Mouse (Mus musculus) heart, embryonic 16.5 days (tissue): ENCODE results near the gene Pigl. TPM values are rescaled to one million over a fixed set of nuclear protein-coding genes. Genes with fewer than 3 reads are reported as not detected.

Source experiments
- ATAC-seq: fragments of 200-750 bp; cut with Nextera tagmentation; replicated peaks from 2 replicates; pipeline ENCODE4 v1.8.0; 2017; ENCODE audit warnings: moderate number of reproducible peaks; ENCODE audit not compliant: insufficient read depth, low FRiP score; ENCODE audit errors: extremely low read depth
- H3K27ac ChIP-seq: fragments of 300-500 bp; sonication (generic); 2 replicates; pipeline ENCODE4 v1.5.1; 2014; ENCODE audit warnings: mild to moderate bottlenecking, low read length, control low read depth, moderate library complexity
- H3K27me3 ChIP-seq: fragments of 300-500 bp; sonication (generic); 2 replicates; pipeline ENCODE4 v1.6.1; 2014; ENCODE audit warnings: low read length, mixed read lengths; ENCODE audit not compliant: control insufficient read depth, insufficient read depth
- H3K36me3 ChIP-seq: fragments of 300-500 bp; sonication (generic); 2 replicates; pipeline ENCODE4 v1.6.1; 2014; ENCODE audit not compliant: control insufficient read depth, insufficient read depth
- H3K4me1 ChIP-seq: fragments of 300-500 bp; sonication (generic); 2 replicates; pipeline ENCODE4 v1.6.1; 2014; ENCODE audit warnings: low read length, mixed read lengths; ENCODE audit not compliant: control insufficient read depth, insufficient read depth
- H3K4me2 ChIP-seq: fragments of 300-500 bp; sonication (generic); 2 replicates; pipeline ENCODE4 v1.6.1; 2014; ENCODE audit warnings: low read depth, mild to moderate bottlenecking, control low read depth, low read length
- H3K4me3 ChIP-seq: fragments of 300-500 bp; sonication (generic); 2 replicates; pipeline ENCODE4 v1.5.1; 2014; ENCODE audit warnings: mild to moderate bottlenecking, control low read depth, low read length
- H3K9ac ChIP-seq: fragments of 300-500 bp; sonication (generic); 2 replicates; pipeline ENCODE4 v1.6.1; 2014; ENCODE audit warnings: low read length, control low read depth
- H3K9me3 ChIP-seq: fragments of 300-500 bp; sonication (generic); replicated peaks from 2 replicates; pipeline ENCODE4 v1.6.1; 2016; ENCODE audit warnings: low read length; ENCODE audit not compliant: control insufficient read depth
- WGBS: fragments of 180-500 bp; shearing (Covaris S2); extraction: QIAGEN DNeasy Blood & Tissue Kit; methylation state at CpG from one replicate; pipeline ENCODE4 v1.1.7; 2014; 5-methylcytosine and 5-hydroxymethylcytosine counted together
- polyA plus RNA-seq: library from polyadenylated mRNA; unstranded; fragments of >200 nt; fragmentation: Nextera tagmentation; extraction: Ambion mirVana; gene quantifications from 2 replicates; pipeline ENCODE4 v1.2.1, GENCODE M21; 2015

Pigl gene
- polyA plus RNA-seq, 1 experiment from 2014 or later, result 7.2 TPM

DNA sequence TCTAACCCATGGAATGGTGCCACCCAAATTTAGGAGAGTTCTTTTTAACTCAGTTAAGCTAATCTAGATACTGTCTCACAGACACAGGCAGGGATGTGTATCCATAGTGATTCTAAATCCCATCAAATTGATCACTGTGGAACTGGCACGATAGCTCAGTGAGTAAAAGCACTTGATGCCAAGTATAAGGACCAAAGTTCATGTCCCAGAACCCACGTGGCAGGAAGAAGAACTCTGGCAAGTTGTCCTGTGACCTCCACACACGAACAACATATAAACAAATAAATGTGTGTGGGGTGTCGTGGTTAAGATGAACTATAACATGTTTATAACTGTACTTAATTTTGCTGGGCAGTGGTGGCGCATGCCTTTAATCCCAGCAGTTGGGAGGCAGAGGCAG is 21.3 kb downstream of the Pigl start:
- Histone ChIP-seq H3K9ac (no peak overlapping the region), H3K27me3 (no peaks in the 10 kb centered on the region), H3K4me3 (no peak overlapping the region), H3K36me3 (no peaks in the 10 kb centered on the region), H3K27ac (no peak overlapping the region), H3K4me2 (no peak overlapping the region), H3K4me1 (peaks cover 2% of the 10 kb centered on the region; the same call in 1 of the 2 replicates), H3K9me3 (no peaks in the 10 kb centered on the region)
- ATAC-seq, result no peak
- 90% methylated on average over 5 of the region's 5 CpGs for WGBS

- Histone ChIP-seq H3K9me3 (no peaks in the 10 kb centered on the region), H3K27ac (no peak overlapping the region), H3K4me1 (no peaks in the 10 kb centered on the region), H3K36me3 (no peaks in the 10 kb centered on the region), H3K4me3 (no peak overlapping the region), H3K9ac (no peak overlapping the region), H3K4me2 (no peak overlapping the region), H3K27me3 (no peaks in the 10 kb centered on the region)
- 93% methylated on average over 1 of the region's 1 CpGs for WGBS
- ATAC-seq, result no peak
Measured at GRCm38 (mm10) chr11:62486949-62487348, 28.7 kb downstream of the Pigl start.

- no peak for ATAC-seq
- H3K27me3 ChIP-seq, result no peaks in the 10 kb centered on the region
- no peaks in the 10 kb centered on the region for H3K36me3 ChIP-seq
- H3K4me2 ChIP-seq, result no peak overlapping the region
- no peak overlapping the region for H3K27ac ChIP-seq
- WGBS, result 95% methylated on average over 10 of the region's 10 CpGs
- no peaks in the 10 kb centered on the region for H3K9me3 ChIP-seq
- no peaks in the 10 kb centered on the region for H3K4me1 ChIP-seq
- H3K4me3 ChIP-seq, result no peak overlapping the region
- H3K9ac ChIP-seq, result no peak overlapping the region
Measured at GRCm38 (mm10) chr11:62487540-62488350, 29.5 kb downstream of the Pigl start.

DNA sequence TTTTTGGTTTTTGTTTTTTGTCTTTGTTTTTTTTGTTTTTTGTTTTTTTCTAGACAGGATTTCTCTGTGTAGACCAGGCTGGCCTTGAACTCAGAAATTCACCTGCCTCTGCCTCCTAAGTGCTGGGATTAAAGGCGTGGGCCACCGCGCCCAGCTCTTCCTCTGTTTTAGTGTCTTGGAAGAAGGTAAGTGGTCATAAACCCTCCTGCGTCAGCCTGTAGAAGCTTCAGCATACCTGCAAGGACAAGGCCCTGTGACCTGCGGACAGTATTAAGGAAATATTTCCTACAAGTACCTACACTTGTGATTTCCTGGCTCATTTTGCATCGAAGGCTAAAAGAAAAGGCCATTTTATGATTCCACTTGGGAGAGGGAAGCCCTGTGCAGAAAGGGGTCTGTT is 35.4 kb downstream of the Pigl start:
- H3K4me3 ChIP-seq, result no peak overlapping the region
- 92% methylated on average over 6 of the region's 6 CpGs for WGBS
- no peaks in the 10 kb centered on the region for H3K9me3 ChIP-seq
- H3K9ac ChIP-seq, result no peak overlapping the region
- no peak for ATAC-seq
- no peak overlapping the region for H3K27ac ChIP-seq
- H3K4me2 ChIP-seq, result no peak overlapping the region
- H3K4me1 ChIP-seq, result peaks cover 21% of the 10 kb centered on the region
- no peaks in the 10 kb centered on the region for H3K36me3 ChIP-seq
- H3K27me3 ChIP-seq, result no peaks in the 10 kb centered on the region

DNA sequence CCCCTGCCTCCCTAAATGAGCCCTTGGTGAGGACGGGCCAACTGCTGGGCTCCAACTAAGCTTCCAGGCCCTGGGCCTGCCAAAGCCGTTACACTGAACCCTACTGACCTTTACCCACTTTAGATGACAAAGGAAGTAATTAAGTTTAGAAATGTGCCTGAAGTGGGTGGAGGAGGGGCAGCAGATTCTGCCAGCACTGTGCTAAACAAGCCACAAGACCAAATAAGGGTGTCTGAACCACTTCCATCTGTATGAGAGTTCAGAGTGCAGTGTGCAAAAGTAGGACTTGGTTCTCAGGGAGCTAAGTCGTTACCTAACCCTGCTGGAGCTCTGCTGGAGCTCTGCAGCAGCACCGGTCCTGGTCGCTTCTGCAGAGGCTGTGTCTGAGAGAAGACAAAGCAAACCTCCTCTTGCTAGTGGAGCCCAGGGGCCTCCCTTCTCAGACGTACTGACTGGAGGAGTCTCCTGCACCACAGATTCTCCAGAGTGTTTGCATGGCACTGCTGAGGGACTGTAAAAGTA is 36.6 kb downstream of the Pigl start:
- Histone ChIP-seq H3K4me2 (peak overlapping the region; percentile 29), H3K4me1 (peaks cover 21% of the 10 kb centered on the region), H3K4me3 (no peak overlapping the region), H3K27me3 (no peaks in the 10 kb centered on the region), H3K9me3 (no peaks in the 10 kb centered on the region), H3K27ac (peak overlapping the region; percentile 78), H3K36me3 (no peaks in the 10 kb centered on the region), H3K9ac (peak overlapping the region; percentile 53)
- peak; percentile 78 for ATAC-seq
- WGBS, result 8% methylated on average over 6 of the region's 6 CpGs

- peak overlapping the region; percentile 29 for H3K4me2 ChIP-seq
- no peaks in the 10 kb centered on the region for H3K27me3 ChIP-seq
- no peaks in the 10 kb centered on the region for H3K36me3 ChIP-seq
- H3K9me3 ChIP-seq, result no peaks in the 10 kb centered on the region
- peak overlapping the region; percentile 53 for H3K9ac ChIP-seq
- 27% methylated on average over 10 of the region's 10 CpGs for WGBS
- H3K27ac ChIP-seq, result peak overlapping the region; percentile 78
- peak; percentile 61 for ATAC-seq
- peaks cover 21% of the 10 kb centered on the region for H3K4me1 ChIP-seq
- no peak overlapping the region for H3K4me3 ChIP-seq
Measured at GRCm38 (mm10) chr11:62495276-62495801, 37.1 kb downstream of the Pigl start.

DNA sequence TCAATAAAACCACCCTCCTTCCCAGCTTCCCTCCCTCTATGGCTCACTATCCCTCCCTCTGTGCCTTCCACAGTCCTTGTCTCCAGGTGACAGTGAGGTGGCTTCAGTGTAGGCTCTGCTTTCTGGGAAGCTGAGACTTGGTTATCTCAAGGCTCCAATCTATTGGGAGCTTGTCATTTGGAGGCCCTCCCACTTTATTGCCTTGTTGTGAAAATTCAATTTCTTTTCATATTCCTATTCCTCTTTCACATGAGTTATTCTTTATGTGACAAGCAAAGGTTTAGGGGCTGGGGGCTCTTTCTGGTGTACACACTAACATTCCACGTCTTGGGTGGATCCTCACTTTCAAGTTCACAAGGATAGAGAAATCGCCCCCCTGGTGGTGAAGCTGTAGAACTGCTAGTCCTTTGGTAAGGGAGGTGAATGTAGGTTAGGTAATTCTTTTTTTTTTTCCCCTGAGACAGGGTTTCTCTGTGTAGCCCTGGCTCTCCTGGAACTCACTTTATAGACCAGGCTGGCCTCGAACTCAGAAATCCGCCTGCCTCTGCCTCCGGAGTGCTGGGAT is 38.0 kb downstream of the Pigl start:
- no peak overlapping the region for H3K9ac ChIP-seq
- no peaks in the 10 kb centered on the region for H3K27me3 ChIP-seq
- ATAC-seq, result no peak
- H3K4me2 ChIP-seq, result no peak overlapping the region
- no peaks in the 10 kb centered on the region for H3K9me3 ChIP-seq
- no peak overlapping the region for H3K4me3 ChIP-seq
- H3K36me3 ChIP-seq, result no peaks in the 10 kb centered on the region
- H3K27ac ChIP-seq, result no peak overlapping the region
- 55% methylated on average over 5 of the region's 5 CpGs for WGBS
- H3K4me1 ChIP-seq, result peaks cover 21% of the 10 kb centered on the region

GRCm38 (mm10) chr11:62497181-62497580 is 38.9 kb downstream of the Pigl start:
- ATAC-seq, result no peak
- H3K9me3 ChIP-seq, result no peaks in the 10 kb centered on the region
- H3K4me3 ChIP-seq, result no peak overlapping the region
- H3K4me2 ChIP-seq, result no peak overlapping the region
- H3K27ac ChIP-seq, result no peak overlapping the region
- H3K27me3 ChIP-seq, result no peaks in the 10 kb centered on the region
- no peaks in the 10 kb centered on the region for H3K36me3 ChIP-seq
- H3K9ac ChIP-seq, result no peak overlapping the region
- peaks cover 21% of the 10 kb centered on the region for H3K4me1 ChIP-seq
- WGBS, result 38% methylated on average over 3 of the region's 3 CpGs

- no peaks in the 10 kb centered on the region for H3K27me3 ChIP-seq
- WGBS, result 93% methylated on average over 2 of the region's 2 CpGs
Measured at GRCm38 (mm10) chr11:62498802-62499201, 40.5 kb downstream of the Pigl start.

More at GRCm38 (mm10) chr11:62498802-62499201, 40.5 kb downstream of the Pigl start:
- no peak overlapping the region for H3K27ac ChIP-seq
- peaks cover 21% of the 10 kb centered on the region for H3K4me1 ChIP-seq
- no peaks in the 10 kb centered on the region for H3K36me3 ChIP-seq
- H3K9me3 ChIP-seq, result no peaks in the 10 kb centered on the region
- ATAC-seq, result no peak
- no peak overlapping the region for H3K4me3 ChIP-seq
- no peak overlapping the region for H3K4me2 ChIP-seq
- no peak overlapping the region for H3K9ac ChIP-seq
